Mouse (Mus musculus): ENCODE results near the gene Scyl3.

Scyl3 gene

GRCm38 (mm10) chr1:163953396-163953795, 24.5 kb downstream of the Scyl3 start:
- in situ Hi-C loops (cut with MboI) = no loop called here

DNA sequence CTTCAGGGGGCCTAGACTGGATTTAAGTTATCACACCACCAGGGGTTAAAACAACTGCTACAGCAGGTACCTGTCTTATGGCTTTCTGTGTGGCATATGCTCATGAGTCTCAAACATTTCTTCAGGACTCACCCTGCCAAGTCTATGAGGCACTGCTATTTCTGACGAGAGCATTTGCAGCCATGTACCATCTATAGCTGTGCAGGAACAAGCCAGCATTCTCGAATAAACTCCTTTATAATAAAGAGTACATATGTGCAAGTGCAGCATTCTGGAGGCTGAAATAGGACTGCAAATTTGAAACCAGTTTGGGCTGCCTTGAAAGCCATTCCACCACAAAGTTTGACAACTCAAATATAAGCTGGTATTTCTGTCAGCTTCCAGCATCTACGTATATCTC, 29.1 kb downstream of the Scyl3 start:
- in situ Hi-C loops (cut with MboI) = no loop called here

GRCm38 (mm10) chr1:163964008-163964689, 35.2 kb downstream of the Scyl3 start:
- in situ Hi-C loops (cut with MboI) = no loop called here

DNA sequence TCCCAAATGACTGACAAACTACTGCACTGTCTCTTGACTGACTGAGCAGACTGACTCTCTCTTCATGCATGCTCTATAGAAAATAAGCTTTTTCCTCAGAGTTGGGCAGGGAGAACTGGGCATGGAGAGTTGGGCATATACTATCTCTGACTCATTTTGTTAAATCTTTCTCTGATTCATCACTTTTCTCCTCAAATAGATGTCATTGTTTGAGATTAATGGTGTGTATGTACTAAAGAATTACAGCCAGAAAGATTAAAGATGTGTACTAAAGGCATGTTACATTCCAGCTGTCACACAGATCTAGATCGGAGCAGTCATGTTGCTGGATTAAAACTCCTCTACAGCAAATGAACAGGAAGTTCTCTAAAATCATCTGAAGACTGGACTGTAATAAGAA, 45.6 kb downstream of the Scyl3 start:
- in situ Hi-C loops (cut with MboI) = no loop called here

DNA sequence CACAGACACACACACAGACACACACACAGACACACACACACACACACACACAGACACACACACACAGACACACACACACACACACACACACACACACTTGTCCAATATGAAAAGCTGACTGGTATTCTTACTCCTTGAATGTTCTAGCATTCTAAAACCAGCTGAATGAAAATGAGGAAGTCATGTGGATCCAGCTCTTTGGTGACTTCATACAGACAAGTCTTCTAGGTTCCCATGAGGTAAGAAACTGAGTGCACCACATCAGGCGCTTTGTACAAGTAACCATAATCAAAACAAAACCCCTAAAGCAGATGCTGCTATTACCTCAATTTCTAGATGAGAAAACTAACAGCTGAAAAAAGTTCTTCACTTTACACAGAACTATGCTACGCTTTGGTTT, 46.2 kb downstream of the Scyl3 start:
- in situ Hi-C loops (cut with MboI) = no loop called here

- in situ Hi-C loops (cut with MboI) = no loop called here
Measured at GRCm38 (mm10) chr1:163976515-163976914, 47.6 kb downstream of the Scyl3 start.

DNA sequence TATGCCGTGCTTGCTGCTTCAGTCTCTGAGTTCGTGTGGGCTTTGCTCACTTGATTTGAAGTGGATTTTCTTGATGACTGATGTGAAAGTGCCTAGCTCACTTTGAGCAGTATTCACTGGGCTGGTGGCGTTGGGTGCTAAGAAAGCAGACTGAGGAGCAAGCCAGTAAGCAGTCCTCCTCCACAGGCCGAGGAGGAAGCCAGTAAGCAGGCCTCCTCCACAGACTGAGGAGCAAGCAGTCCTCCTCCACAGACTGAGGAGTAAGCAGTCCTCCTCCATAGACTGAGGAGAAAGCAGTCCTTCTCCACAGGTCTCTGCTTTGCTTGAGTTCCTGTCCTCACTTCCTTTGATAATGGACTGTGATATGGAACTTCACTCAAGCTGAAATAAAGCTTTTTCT, 63.5 kb downstream of the Scyl3 start:
- in situ Hi-C loops (cut with MboI) = no loop called here

DNA sequence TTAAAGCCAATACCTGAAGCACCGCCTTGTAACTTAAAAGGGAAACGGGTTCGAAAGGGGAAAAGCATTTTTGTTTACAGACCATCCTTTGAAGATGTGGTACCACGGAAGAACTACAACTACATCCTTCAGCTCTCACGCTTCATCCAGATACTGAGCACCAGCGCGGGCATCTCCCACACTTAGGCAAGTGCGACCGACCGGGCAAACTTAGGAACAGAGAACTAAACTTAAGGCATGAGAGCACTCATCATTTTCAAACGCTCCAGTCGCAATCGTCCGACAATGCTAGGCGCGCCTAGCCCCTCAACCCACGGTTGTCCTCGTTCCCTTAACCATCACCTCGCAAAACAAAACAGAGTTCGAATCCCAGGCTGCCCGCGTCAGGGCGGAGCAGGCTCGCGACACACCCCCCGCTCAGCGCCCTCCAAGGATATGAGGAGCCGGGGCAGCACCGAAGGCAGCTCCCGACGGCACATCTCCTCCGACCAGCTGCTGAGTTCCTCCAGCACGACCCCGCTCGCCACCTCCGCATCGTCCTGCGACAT, 65.3 kb downstream of the Scyl3 start:
- in situ Hi-C loops (cut with MboI) = no loop called here

DNA sequence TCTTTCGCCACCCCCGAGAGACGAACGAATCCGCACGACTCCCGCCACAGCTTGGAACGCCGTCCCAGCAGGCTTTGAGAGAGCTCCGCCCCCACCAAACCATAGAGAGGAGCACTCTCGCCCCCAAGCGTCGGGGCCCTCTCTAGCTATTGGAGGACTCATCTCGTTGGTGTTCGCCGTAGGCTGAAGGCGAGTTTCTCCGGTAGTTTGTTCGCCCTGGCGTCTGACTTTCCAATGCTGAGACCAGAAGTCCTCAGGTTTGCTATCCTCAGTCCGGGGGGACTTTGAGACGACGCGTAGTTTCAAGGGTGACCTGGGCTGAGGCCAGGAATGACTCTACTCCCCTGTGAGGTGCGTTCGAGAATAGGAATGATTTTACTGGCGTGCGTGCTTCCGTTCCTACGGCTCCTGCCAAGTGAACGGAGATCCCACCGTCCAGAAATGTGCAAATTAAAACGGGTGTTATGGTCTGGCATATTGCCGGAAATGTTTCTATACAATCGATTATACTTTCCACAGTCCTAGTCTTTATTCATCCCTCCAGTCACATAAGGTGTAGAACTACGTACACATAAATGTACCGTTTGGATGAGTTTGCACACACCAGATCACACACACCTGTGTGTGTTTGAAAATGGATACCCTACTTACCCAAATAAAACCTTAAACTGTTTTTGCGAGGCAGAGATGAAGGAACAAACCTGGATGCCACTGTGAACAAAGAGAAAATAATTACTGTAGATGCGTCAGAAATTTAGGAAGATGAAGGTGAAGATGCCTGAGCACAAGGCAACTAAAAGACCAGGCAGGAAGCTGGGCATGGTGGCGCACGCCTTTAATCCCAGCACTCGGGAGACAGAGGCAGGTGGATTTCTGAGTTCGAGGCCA, 66.1 kb downstream of the Scyl3 start, which contains the start of the genes BC055324 and Mettl18:
BC055324 (minus strand) TSS at position 76 of the 888 bp plus-strand sequence.
Mettl18 (plus strand) TSS at position 169 of the 888 bp plus-strand sequence.
- in situ Hi-C loops (cut with MboI) = no loop called here

GRCm38 (mm10) chr1:163995609-163995913, 66.7 kb downstream of the Scyl3 start:
- in situ Hi-C loops (cut with MboI) = no loop called here

GRCm38 (mm10) chr1:164001831-164002452, 73.0 kb downstream of the Scyl3 start:
- in situ Hi-C loops (cut with MboI) = no loop called here

- in situ Hi-C loops (cut with MboI) = no loop called here
Measured at GRCm38 (mm10) chr1:164004311-164004710, 75.4 kb downstream of the Scyl3 start.
